Mouse (Mus musculus) lung, postnatal 0 days (tissue): ENCODE results near the gene Olfr943.

Source experiments
- CTCF ChIP-seq: IDR thresholded peaks from 2 replicates; pipeline ENCODE4 v1.5.1; 2016; ENCODE audit warnings: antibody characterized with exemption, mild to moderate bottlenecking
- EP300 ChIP-seq: IDR thresholded peaks from 2 replicates; pipeline ENCODE4 v1.6.1; 2016; ENCODE audit warnings: antibody characterized with exemption, mild to moderate bottlenecking, control low read depth

DNA sequence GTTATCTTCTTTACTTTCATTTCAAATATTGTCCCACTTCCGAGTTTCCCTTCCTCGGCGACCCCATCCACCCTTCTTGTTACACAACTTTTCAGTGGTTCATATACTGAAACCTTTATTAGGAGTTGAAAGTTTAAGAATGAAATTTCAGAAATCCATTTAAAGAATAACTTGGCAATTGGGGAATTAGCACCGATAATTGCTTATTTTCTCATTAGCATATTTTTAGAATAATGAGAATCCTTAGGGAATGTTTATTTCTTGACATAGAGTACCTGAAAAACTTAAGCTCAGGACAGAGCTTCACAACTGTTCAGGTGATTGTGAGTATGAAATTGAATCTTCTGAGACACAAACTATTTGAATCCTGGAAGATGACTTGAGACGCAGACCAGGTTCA is at the start of gene Olfr943:
- TF ChIP-seq CTCF (no peak), EP300 (no peak)
